Mouse (Mus musculus): ENCODE data around the gene Zfp831.

- TF ChIP-seq POLR2A (IDR thresholded peaks at IDR 0.05; ENCODE audit: low read depth, low read length) (no peak), CTCF (IDR thresholded peaks at IDR 0.05; ENCODE audit: extremely low read depth, insufficient read length, insufficient replicate concordance, low read depth, low read length) (no peak)
Measured at GRCm38 (mm10) chr2:174754231-174754630, 110.9 kb downstream of the Zfp831 start.
